Mouse (Mus musculus): ENCODE results near the gene Kcnv2. TPM values are rescaled to one million over a fixed set of nuclear protein-coding genes. Genes with fewer than 3 reads are reported as not detected.

Gene Kcnv2
- total RNA-seq, 4 experiments from 2014 or later = not detected

- peak; percentile 91 for DNase-seq
Measured at GRCm38 (mm10) chr19:27364521-27364931, 42.1 kb downstream of the Kcnv2 start.

- DNase-seq = no peak
Measured at GRCm38 (mm10) chr19:27366113-27366746, 43.8 kb downstream of the Kcnv2 start.

- no peak for DNase-seq
Measured at GRCm38 (mm10) chr19:27369461-27370135, 47.2 kb downstream of the Kcnv2 start.

- no peak for DNase-seq
Measured at GRCm38 (mm10) chr19:27370174-27370573, 47.8 kb downstream of the Kcnv2 start.

GRCm38 (mm10) chr19:27370784-27371183, 48.4 kb downstream of the Kcnv2 start:
- DNase-seq = no peak

GRCm38 (mm10) chr19:27379712-27380401, 57.5 kb downstream of the Kcnv2 start:
- no peak for DNase-seq

- no peak for DNase-seq
Measured at GRCm38 (mm10) chr19:27382131-27382530, 59.7 kb downstream of the Kcnv2 start.

GRCm38 (mm10) chr19:27383266-27383665, 60.9 kb downstream of the Kcnv2 start:
- no peak for DNase-seq

GRCm38 (mm10) chr19:27385304-27385703, 62.9 kb downstream of the Kcnv2 start:
- DNase-seq = no peak

Other genes with a start within 250 kb of the Kcnv2 start
- gene Vldlr, start 106.1 kb upstream of the Kcnv2 start, total RNA-seq (2022) = 10 to 100 TPM; 20.9 to 27.3 (median 21.9) TPM
- gene Pum3, start 107.2 kb downstream of the Kcnv2 start, total RNA-seq (2022) = 100 to 1,000 TPM in 2 of 4 experiments, 10 to 100 TPM in 2; 88.4 to 137 (median 107) TPM